Mouse (Mus musculus) common myeloid progenitor, adult 5-6 weeks (primary cell): ENCODE results near the gene Arl3. TPM values are rescaled to one million over a fixed set of nuclear protein-coding genes. Genes with fewer than 3 reads are reported as not detected.
A peak's percentile ranks its signal among the peaks of the same experiment; 100 is the strongest.
"Not testable (repeated sequence)": the region's sequence is repeated elsewhere in the genome, so short reads cannot be mapped to it uniquely, and the experiment has no call there.

Experiments used
- ATAC-seq: replicated peaks from 2 replicates; pipeline ENCODE4 v1.8.0; 2016; ENCODE audit warnings: low read depth, mild to moderate bottlenecking, moderate TSS enrichment, inconsistent platforms; ENCODE audit not compliant: poor library complexity, severe bottlenecking
- total RNA-seq: library from RNA; stranded (forward); fragments of 200-1000, 187-1606 nt; gene quantifications from 2 replicates; pipeline ENCODE4 v1.2.3, GENCODE M21; 2017

Gene Arl3
- total RNA-seq, 1 experiment from 2014 or later: 25.5 TPM

GRCm38 (mm10) chr19:46592751-46593439 is 19.9 kb upstream of the Arl3 start:
- ATAC-seq: no peak

GRCm38 (mm10) chr19:46591575-46591974 is 18.6 kb upstream of the Arl3 start:
- ATAC-seq: no peak

GRCm38 (mm10) chr19:46587823-46588508 is 15.0 kb upstream of the Arl3 start:
- peak; percentile 72; the same call in 1 of the 2 replicates for ATAC-seq

GRCm38 (mm10) chr19:46575196-46575595 is 2.2 kb upstream of the Arl3 start:
- no peak for ATAC-seq

GRCm38 (mm10) chr19:46573990-46574389 is 992 bp upstream of the Arl3 start:
- no peak for ATAC-seq

GRCm38 (mm10) chr19:46572548-46572947 is 450 bp downstream of the Arl3 start:
- ATAC-seq: peak; percentile 16; the same call in 1 of the 2 replicates

- no peak for ATAC-seq
These were observed 1.1 kb downstream of the Arl3 start for GRCm38 (mm10) chr19:46571878-46572244.

- not testable (repeated sequence) for ATAC-seq
These were observed 1.7 kb downstream of the Arl3 start for GRCm38 (mm10) chr19:46571211-46571877.

GRCm38 (mm10) chr19:46564043-46564462 is 8.9 kb downstream of the Arl3 start:
- no peak for ATAC-seq

- ATAC-seq: no peak
These were observed 9.4 kb downstream of the Arl3 start for GRCm38 (mm10) chr19:46563603-46564002.

GRCm38 (mm10) chr19:46562581-46563515 is 10.2 kb downstream of the Arl3 start:
- no peak for ATAC-seq

GRCm38 (mm10) chr19:46562132-46562531 is 10.9 kb downstream of the Arl3 start:
- peak; percentile 94 for ATAC-seq

GRCm38 (mm10) chr19:46558631-46559030 is 14.4 kb downstream of the Arl3 start:
- no peak for ATAC-seq

- no peak for ATAC-seq
These were observed 15.0 kb downstream of the Arl3 start for GRCm38 (mm10) chr19:46558009-46558408.

GRCm38 (mm10) chr19:46553541-46553955 is 19.4 kb downstream of the Arl3 start:
- peak; percentile 92 for ATAC-seq

- ATAC-seq: no peak
These were observed 20.5 kb downstream of the Arl3 start for GRCm38 (mm10) chr19:46552496-46552895.

GRCm38 (mm10) chr19:46550385-46550784 is 22.6 kb downstream of the Arl3 start:
- ATAC-seq: no peak

- no peak for ATAC-seq
These were observed 24.9 kb downstream of the Arl3 start for GRCm38 (mm10) chr19:46548110-46548509.

GRCm38 (mm10) chr19:46547565-46547964 is 25.4 kb downstream of the Arl3 start:
- no peak for ATAC-seq

- no peak for ATAC-seq
These were observed 30.2 kb downstream of the Arl3 start for GRCm38 (mm10) chr19:46542750-46543149.
